Mouse (Mus musculus) bone marrow macrophage, adult 2 months (primary cell): Measurements from ENCODE around the gene Duxf3. TPM values are rescaled to one million over a fixed set of nuclear protein-coding genes. Genes with fewer than 3 reads are reported as not detected.
"Not testable (repeated sequence)": the region's sequence is repeated elsewhere in the genome, so short reads cannot be mapped to it uniquely, and the experiment has no call there.

Experiments
- H3K27ac ChIP-seq: 2 replicates; pipeline ENCODE4 v1.5.1; 2012; ENCODE audit warnings: low read depth, low read length; ENCODE audit not compliant: insufficient read depth
- H3K4me1 ChIP-seq: 2 replicates; pipeline ENCODE4 v1.6.1; 2012; ENCODE audit warnings: low read length; ENCODE audit not compliant: control insufficient read depth, insufficient read depth
- H3K4me3 ChIP-seq: 2 replicates; pipeline ENCODE4 v1.5.1; 2012; ENCODE audit warnings: mild to moderate bottlenecking, low read length, moderate library complexity; ENCODE audit not compliant: insufficient read depth
- CTCF ChIP-seq: IDR thresholded peaks from 2 replicates; pipeline ENCODE4 v1.5.1; 2012; ENCODE audit warnings: low read depth, mild to moderate bottlenecking, low read length, moderate library complexity
- POLR2A ChIP-seq: IDR thresholded peaks from 2 replicates; pipeline ENCODE4 v1.6.1; 2012; ENCODE audit warnings: mild to moderate bottlenecking, low read depth, low read length, borderline replicate concordance
- polyA plus RNA-seq: library from polyadenylated mRNA; stranded (reverse); fragments of >200 nt; gene quantifications from 2 replicates; pipeline ENCODE4 v1.2.4, GENCODE M21; 2012; ENCODE audit not compliant: missing spikeins, insufficient read depth, insufficient read length

Gene Duxf3
- polyA plus RNA-seq, 1 experiment, result not detected

DNA sequence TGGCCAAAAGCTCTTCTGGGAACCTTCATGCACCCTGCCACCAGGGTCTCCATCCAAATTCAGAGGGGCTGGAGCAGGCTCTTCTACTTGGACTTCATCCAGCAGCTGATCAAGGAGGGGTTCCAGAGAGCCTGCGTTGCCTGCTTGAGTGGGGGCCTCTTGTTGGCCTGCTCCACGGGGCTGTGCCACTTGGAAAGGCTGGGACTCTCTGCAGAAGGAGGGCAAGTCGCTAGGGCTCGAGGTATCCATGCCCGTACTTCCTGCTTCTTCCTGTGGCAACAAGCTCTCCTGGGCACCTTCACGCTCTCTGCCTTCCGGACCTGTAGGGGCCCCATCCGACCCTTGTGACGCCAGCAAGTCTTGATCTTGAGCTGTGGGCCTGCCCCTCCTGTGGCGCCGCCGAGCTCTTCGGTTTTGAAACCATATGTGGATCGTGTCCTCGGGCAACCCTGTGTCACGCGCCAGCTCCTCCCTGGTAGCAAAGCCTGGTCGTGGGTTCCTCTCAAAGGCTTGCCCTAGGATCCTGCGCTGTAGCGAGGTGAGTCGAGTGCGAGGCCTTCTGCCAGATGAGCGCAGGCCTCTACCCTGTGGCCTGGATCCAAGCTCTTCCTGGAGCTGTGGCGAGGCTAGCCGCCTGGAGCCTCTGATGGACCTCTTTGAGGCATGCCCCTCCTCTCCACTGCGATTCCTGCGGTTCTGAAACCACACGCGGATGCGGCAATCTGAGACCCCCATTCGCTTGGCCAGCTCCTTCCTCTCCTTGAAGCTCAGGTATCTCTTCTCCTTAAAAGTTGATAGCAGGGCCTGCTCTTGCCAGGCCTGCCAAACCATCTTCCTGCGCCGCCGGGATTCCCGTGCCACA is 465 bp downstream of the Duxf3 start:
- H3K4me3 ChIP-seq, H3K27ac ChIP-seq: not testable (repeated sequence)
- peak; percentile 16; the same call in 1 of the 2 replicates for TF ChIP-seq CTCF

DNA sequence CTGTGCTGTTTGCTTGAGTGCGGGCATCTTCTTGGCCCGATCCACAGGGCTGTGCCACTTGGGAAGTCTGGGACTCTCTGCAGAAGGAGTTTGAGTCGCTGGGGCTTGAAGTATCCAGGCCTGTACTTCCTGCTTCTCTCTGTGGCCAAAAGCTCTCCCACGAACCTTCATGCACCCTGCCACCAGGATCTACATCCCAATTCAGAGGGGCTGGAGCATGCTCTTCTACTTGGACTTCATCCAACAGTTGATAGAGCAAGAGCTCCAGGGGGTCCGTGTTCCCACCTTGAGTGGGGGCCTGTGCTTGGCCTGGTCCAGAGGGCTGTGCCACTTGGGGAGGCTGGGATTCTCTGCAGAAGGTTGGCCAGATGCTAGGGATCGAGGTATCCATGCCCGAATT is 1.4 kb downstream of the Duxf3 start:
- not testable (repeated sequence) for H3K4me3 ChIP-seq, H3K4me1 ChIP-seq, H3K27ac ChIP-seq

More for the DNA sequence above, 465 bp downstream of the Duxf3 start:
- H3K4me1 ChIP-seq, result not testable (repeated sequence)

DNA sequence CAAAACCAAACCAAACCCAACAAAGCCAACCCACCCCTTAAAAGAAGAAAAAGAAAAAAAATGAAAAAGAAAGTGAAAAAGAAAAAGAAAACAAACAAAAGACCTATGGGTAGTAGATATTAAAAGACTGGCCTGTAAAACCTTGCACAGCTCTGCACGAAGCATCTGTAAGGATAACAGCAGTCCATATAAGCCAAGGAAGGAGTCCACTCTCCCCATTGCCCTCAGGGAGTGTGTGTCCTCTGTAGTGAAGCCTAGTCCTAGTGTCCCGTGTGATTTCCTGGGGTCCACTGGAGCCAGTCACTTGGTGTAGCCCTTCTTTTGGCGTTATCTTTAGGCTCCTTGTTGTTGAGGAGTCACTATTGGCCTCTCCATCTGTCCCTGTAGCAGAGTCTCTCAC is 2.5 kb downstream of the Duxf3 start:
- H3K4me1 ChIP-seq, H3K4me3 ChIP-seq, H3K27ac ChIP-seq: not testable (repeated sequence)

GRCm38 (mm10) chr10:58227798-58228197 is 4.7 kb downstream of the Duxf3 start:
- not testable (repeated sequence) for H3K4me3 ChIP-seq, H3K4me1 ChIP-seq, H3K27ac ChIP-seq

GRCm38 (mm10) chr10:58226357-58226756 is 6.1 kb downstream of the Duxf3 start:
- not testable (repeated sequence) for H3K4me3 ChIP-seq, H3K4me1 ChIP-seq, H3K27ac ChIP-seq

DNA sequence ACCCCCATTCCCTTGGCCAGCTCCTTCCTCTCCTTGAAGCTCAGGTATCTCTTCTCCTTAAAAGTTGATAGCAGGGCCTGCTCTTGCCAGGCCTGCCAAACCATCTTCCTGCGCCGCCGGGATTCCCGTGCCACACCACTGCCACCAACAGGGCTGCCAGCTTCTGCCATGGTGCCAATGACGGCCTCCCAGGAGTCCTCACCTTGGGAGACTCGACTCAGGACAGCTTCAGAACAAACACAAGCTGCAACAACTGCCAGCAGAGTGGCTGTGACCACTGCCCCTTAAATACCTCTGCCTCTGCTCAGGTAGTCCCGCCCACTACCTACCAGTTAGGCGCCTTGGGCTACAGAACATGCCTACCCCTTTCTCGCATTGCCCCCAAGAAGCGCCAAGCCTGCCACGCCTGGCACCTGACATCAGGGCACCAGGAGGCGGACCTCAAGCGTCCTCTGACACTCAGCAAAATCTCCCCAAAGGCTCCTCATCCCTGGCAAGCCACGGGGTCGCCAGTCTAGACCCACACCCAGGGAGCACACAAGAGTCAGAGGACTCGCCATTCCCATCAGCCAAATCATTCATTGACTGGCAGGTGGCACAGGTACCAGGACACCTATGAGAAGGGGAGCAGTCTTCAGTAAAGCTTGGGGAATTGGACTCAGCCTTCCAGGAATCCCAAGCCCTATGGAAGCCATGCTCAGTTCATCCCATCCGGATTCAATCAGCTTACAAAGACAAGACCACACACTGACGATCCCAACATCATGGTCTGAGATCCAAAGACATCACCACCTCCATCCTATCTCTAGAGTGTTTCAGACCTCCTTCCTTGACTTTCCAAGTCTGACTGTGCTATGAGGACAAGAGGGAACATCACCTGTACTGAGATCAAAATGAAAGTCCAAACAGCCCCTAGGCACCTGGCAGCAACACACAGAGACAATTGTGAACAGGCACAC is 7.4 kb downstream of the Duxf3 start, which contains the start of gene AW822073:
TSS of gene AW822073 (minus strand) at position 104 of the 959 bp plus-strand sequence.
- H3K4me3 ChIP-seq, H3K4me1 ChIP-seq, H3K27ac ChIP-seq: not testable (repeated sequence)

GRCm38 (mm10) chr10:58223972-58224805 is 8.3 kb downstream of the Duxf3 start:
- not testable (repeated sequence) for H3K4me1 ChIP-seq, H3K4me3 ChIP-seq, H3K27ac ChIP-seq

- H3K4me3 ChIP-seq, H3K27ac ChIP-seq, H3K4me1 ChIP-seq: not testable (repeated sequence)
Observed at GRCm38 (mm10) chr10:58223161-58223560, 9.3 kb downstream of the Duxf3 start.

DNA sequence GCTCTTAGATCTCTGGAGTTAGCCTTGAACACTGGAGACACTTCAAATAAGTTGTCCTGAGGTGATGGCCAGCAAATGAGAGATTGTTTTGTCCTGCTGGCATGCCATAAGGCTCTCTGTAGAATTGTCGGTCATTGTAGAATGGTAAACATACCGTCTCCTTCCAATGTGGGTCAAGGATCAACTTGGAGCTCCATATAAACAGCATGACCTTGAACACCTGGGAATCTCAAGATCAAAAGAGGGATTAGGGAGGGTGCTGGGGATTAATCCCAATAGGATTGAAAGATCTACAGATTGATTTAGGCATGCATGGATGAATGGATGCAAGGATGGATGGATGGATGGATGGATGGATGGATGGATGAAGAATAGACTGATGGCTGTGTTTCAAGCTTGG is 10.9 kb downstream of the Duxf3 start:
- H3K4me3 ChIP-seq, H3K4me1 ChIP-seq, H3K27ac ChIP-seq: not testable (repeated sequence)

GRCm38 (mm10) chr10:58220726-58221125 is 11.7 kb downstream of the Duxf3 start:
- Histone ChIP-seq H3K4me3 (no peak overlapping the region), H3K4me1 (no peaks in the 10 kb centered on the region), H3K27ac (no peak overlapping the region)
- TF ChIP-seq CTCF (no peak), POLR2A (no peak)
